Mouse (Mus musculus): ENCODE results near the gene Gm17660.

DNA sequence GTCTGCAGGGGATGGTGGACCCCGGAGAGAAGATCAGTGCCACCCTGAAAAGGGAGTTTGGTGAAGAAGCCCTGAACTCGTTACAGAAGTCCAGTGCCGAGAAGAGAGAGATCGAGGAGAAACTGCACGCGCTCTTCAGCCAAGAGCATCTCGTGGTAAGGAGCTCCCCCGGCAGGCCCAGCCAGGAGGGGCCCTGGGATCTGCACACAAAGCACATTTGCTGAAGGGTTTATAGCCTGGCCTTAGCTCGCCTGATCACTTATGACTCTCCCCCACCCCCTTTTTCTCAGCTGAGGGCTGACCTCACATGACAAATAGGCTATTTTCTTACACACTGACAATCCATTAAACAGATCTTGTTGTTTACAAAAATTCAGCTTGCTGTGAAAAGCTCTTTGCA, 17.8 kb downstream of the Gm17660 start:
- TF ChIP-seq CTCF (IDR thresholded peaks at IDR 0.05; ENCODE audit: low read depth) (no peak), EP300 (IDR thresholded peaks at IDR 0.05; ENCODE audit: low read depth) (no peak)

Measured in heart, postnatal 0 days (tissue).